Mouse (Mus musculus): ENCODE measurements around the gene Ildr1.

- no peak for TF ChIP-seq CTCF (IDR thresholded peaks at IDR 0.05; ENCODE audit: extremely low read depth, insufficient read depth, low read length)
- TF ChIP-seq POLR2A (IDR thresholded peaks at IDR 0.05; ENCODE audit: extremely low read depth, insufficient read depth, low read length), result no peak
Observed at GRCm38 (mm10) chr16:36675902-36676301, 17.9 kb upstream of the Ildr1 start.

All from cortical plate, adult 2 months (tissue).